In the genomic region with DNA sequence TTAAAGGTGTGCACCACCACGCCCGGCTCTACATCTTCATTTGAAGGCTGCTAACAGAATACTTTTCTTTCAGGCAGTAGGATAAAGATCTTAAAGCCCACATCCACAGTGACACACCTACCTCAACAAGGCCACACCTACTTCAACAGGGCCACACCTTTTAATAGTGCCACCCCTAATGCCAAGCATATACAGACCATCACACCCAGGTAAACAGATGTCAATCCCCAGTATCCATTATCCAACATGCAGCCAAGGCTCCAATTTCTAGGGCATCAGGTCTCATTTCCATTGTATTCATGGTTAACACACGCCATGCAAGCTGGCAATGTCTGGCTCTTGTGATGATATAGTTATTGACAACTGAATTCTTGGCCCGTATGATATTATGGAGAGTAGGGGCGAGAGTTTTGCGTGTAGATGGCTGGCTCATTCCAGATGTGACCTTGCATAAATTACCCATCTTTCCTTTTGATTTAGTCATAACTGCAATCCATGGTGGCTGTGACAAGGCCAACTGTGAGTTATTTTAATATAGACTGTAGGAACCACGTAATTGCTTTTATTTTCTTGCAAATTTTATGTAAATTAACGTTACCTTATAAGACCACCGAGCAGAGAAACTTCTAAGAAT, we compare ENCODE assay signal across 22 mouse cellular contexts.
A peak's percentile ranks its signal among the peaks of the same experiment; 100 is the strongest.
DNase-seq lines count a peak whose midpoint lies in the region; ATAC-seq lines count a peak whose summit lies in the region.
"Had no signal": no experiment of that assay in that cellular context is flagged by ENCODE, and none has a peak within 500 bp of the region (broad histone marks: within the 10 kb centered on the region; RNA-seq: fewer than 3 reads in every experiment).

No protein-coding gene starts in this region.

- DNase-seq in thymus, postnatal 10 days (ENCODE audit: low spot score in 2 of 2): no peak
- DNase-seq: adrenal gland, postnatal 14 days; cerebellum, adult 11 months; cerebellum, adult 9-11 months; embryo, embryonic 11 days; gastrocnemius, postnatal 10 days; heart, postnatal 14 days; lung, embryonic 14.5 days; lung, postnatal 14 days; right cerebral cortex, postnatal 4 days had no signal

- no peaks in the 10 kb centered on the region for H3K9me3 ChIP-seq in hindbrain, embryonic 12.5 days (replicated peaks)
- H3K9me3 ChIP-seq in hindbrain, embryonic 16.5 days (ENCODE audit: control insufficient read depth, low read length): no peaks in the 10 kb centered on the region
- H3K9me3 ChIP-seq in forebrain, embryonic 13.5 days (replicated peaks): no peaks in the 10 kb centered on the region
- no peaks in the 10 kb centered on the region for H3K9me3 ChIP-seq in forebrain, embryonic 15.5 days
- no peaks in the 10 kb centered on the region for H3K9me3 ChIP-seq in midbrain, embryonic 15.5 days
- H3K9me3 ChIP-seq: embryonic facial prominence, embryonic 12.5 days; kidney, embryonic 15.5 days; limb, embryonic 12.5 days; liver, embryonic 15.5 days; neural tube, embryonic 13.5 days had no signal

- H3K4me1 ChIP-seq in hindbrain, embryonic 12.5 days: 0 out of 2 replicates have a peak, but pooled peaks cover 3% of the 10 kb centered on the region
- H3K4me1 ChIP-seq in hindbrain, embryonic 16.5 days (ENCODE audit: control insufficient read depth, insufficient read depth, low read depth, low read length): no peaks in the 10 kb centered on the region; the same call in 1 of the 2 replicates
- peaks cover 20% of the 10 kb centered on the region for H3K4me1 ChIP-seq in forebrain, embryonic 13.5 days
- peaks cover 13% of the 10 kb centered on the region for H3K4me1 ChIP-seq in forebrain, embryonic 15.5 days
- peaks cover 6% of the 10 kb centered on the region; the same call in 1 of the 2 replicates for H3K4me1 ChIP-seq in midbrain, embryonic 15.5 days
- H3K4me1 ChIP-seq: embryonic facial prominence, embryonic 12.5 days; kidney, embryonic 15.5 days; limb, embryonic 12.5 days; liver, embryonic 15.5 days; neural tube, embryonic 13.5 days had no signal

- no peak overlapping the region for H3K4me2 ChIP-seq in hindbrain, embryonic 12.5 days (replicated peaks)
- H3K4me2 ChIP-seq in hindbrain, embryonic 16.5 days (ENCODE audit: low read length): no peak overlapping the region
- H3K4me2 ChIP-seq in forebrain, embryonic 13.5 days: no peak overlapping the region
- no peak overlapping the region for H3K4me2 ChIP-seq in forebrain, embryonic 15.5 days (replicated peaks)
- no peak overlapping the region for H3K4me2 ChIP-seq in midbrain, embryonic 15.5 days
- H3K4me2 ChIP-seq: embryonic facial prominence, embryonic 12.5 days; kidney, embryonic 15.5 days; limb, embryonic 12.5 days; liver, embryonic 15.5 days; lung, embryonic 14.5 days; neural tube, embryonic 13.5 days had no signal

- no peak overlapping the region for H3K27ac ChIP-seq in hindbrain, embryonic 12.5 days
- no peak overlapping the region for H3K27ac ChIP-seq in hindbrain, embryonic 16.5 days (ENCODE audit: low read depth, low read length)
- H3K27ac ChIP-seq in forebrain, embryonic 13.5 days: peak overlapping the region; percentile 7; the same call in 1 of the 2 replicates
- H3K27ac ChIP-seq in forebrain, embryonic 15.5 days (replicated peaks): peak overlapping the region; percentile 40; the same call in 1 of the 2 replicates
- H3K27ac ChIP-seq in midbrain, embryonic 15.5 days: 0 out of 2 replicates have a peak overlapping the region, but pooled peaks have one; percentile 4
- H3K27ac ChIP-seq: embryonic facial prominence, embryonic 12.5 days; kidney, embryonic 15.5 days; limb, embryonic 12.5 days; liver, embryonic 15.5 days; neural tube, embryonic 13.5 days had no signal

- H3K27me3 ChIP-seq in hindbrain, embryonic 12.5 days: no peaks in the 10 kb centered on the region
- H3K27me3 ChIP-seq in hindbrain, embryonic 16.5 days (replicated peaks; ENCODE audit: control insufficient read depth, insufficient read depth, low read length): no peaks in the 10 kb centered on the region
- H3K27me3 ChIP-seq in forebrain, embryonic 13.5 days: no peaks in the 10 kb centered on the region
- H3K27me3 ChIP-seq in forebrain, embryonic 15.5 days: no peaks in the 10 kb centered on the region
- no peaks in the 10 kb centered on the region for H3K27me3 ChIP-seq in midbrain, embryonic 15.5 days (replicated peaks)
- H3K27me3 ChIP-seq: embryonic facial prominence, embryonic 12.5 days; kidney, embryonic 15.5 days; limb, embryonic 12.5 days; liver, embryonic 15.5 days; neural tube, embryonic 13.5 days had no signal

- ATAC-seq in hindbrain, embryonic 12.5 days (ENCODE audit: low FRiP score): peak; percentile 63; the same call in 1 of the 2 replicates
- no peak; the same call in 1 of the 2 replicates for ATAC-seq in hindbrain, embryonic 16.5 days
- peak; percentile 70 for ATAC-seq in forebrain, embryonic 13.5 days
- peak; percentile 72 for ATAC-seq in forebrain, embryonic 15.5 days (replicated peaks)
- peak; percentile 65 for ATAC-seq in midbrain, embryonic 15.5 days (replicated peaks)
- ATAC-seq in frontal cortex, adult (ENCODE audit: low TSS enrichment): no peak
- ATAC-seq: CD4-positive, CD25-positive, alpha-beta regulatory T cell, adult 4 months had no signal

- WGBS in hindbrain, embryonic 12.5 days: 62% methylated on average over 9 of the region's 9 CpGs
- 48% methylated on average over 9 of the region's 9 CpGs for WGBS in hindbrain, embryonic 16.5 days
- 43% methylated on average over 9 of the region's 9 CpGs for WGBS in forebrain, embryonic 13.5 days
- 40% methylated on average over 9 of the region's 9 CpGs for WGBS in forebrain, embryonic 15.5 days
- WGBS in midbrain, embryonic 15.5 days: 49% methylated on average over 9 of the region's 9 CpGs

- H3K9ac ChIP-seq in hindbrain, embryonic 12.5 days: no peak overlapping the region
- H3K9ac ChIP-seq in hindbrain, embryonic 16.5 days (ENCODE audit: low read depth, low read length): no peak overlapping the region
- H3K9ac ChIP-seq in forebrain, embryonic 13.5 days: no peak overlapping the region
- H3K9ac ChIP-seq in forebrain, embryonic 15.5 days (replicated peaks): no peak overlapping the region
- H3K9ac ChIP-seq in midbrain, embryonic 15.5 days: no peak overlapping the region
- H3K9ac ChIP-seq: embryonic facial prominence, embryonic 12.5 days; kidney, embryonic 15.5 days; limb, embryonic 12.5 days; liver, embryonic 15.5 days; lung, embryonic 14.5 days; neural tube, embryonic 13.5 days had no signal

- H3K36me3 ChIP-seq in hindbrain, embryonic 12.5 days: no peaks in the 10 kb centered on the region
- H3K36me3 ChIP-seq in hindbrain, embryonic 16.5 days (ENCODE audit: control insufficient read depth, insufficient read depth, low read length): no peaks in the 10 kb centered on the region
- H3K36me3 ChIP-seq in forebrain, embryonic 13.5 days (ENCODE audit: poor library complexity, severe bottlenecking): no peaks in the 10 kb centered on the region
- H3K36me3 ChIP-seq in forebrain, embryonic 15.5 days: no peaks in the 10 kb centered on the region
- H3K36me3 ChIP-seq in midbrain, embryonic 15.5 days (replicated peaks): no peaks in the 10 kb centered on the region
- H3K36me3 ChIP-seq: embryonic facial prominence, embryonic 12.5 days; kidney, embryonic 15.5 days; limb, embryonic 12.5 days; liver, embryonic 15.5 days; neural tube, embryonic 13.5 days had no signal

- H3K4me3 ChIP-seq in hindbrain, embryonic 12.5 days: no peak overlapping the region
- H3K4me3 ChIP-seq in hindbrain, embryonic 16.5 days (ENCODE audit: low read length): no peak overlapping the region
- H3K4me3 ChIP-seq in forebrain, embryonic 13.5 days: no peak overlapping the region
- no peak overlapping the region for H3K4me3 ChIP-seq in forebrain, embryonic 15.5 days
- no peak overlapping the region for H3K4me3 ChIP-seq in midbrain, embryonic 15.5 days
- H3K4me3 ChIP-seq: embryonic facial prominence, embryonic 12.5 days; kidney, embryonic 15.5 days; limb, embryonic 12.5 days; liver, embryonic 15.5 days; neural tube, embryonic 13.5 days had no signal

Comparison
In these comparisons a context has a peak if more than half of its experiments do, and no peak if none do; other contexts are left out.
1. ATAC-seq: peak in hindbrain, embryonic 12.5 days (single experiment), forebrain, embryonic 13.5 days (single experiment), forebrain, embryonic 15.5 days (single experiment) and midbrain, embryonic 15.5 days (single experiment); none in hindbrain, embryonic 16.5 days (single experiment) and frontal cortex, adult (single experiment).
2. H3K27ac ChIP-seq: peak in forebrain, embryonic 13.5 days (single experiment), forebrain, embryonic 15.5 days (single experiment) and midbrain, embryonic 15.5 days (single experiment); none in hindbrain, embryonic 12.5 days (single experiment) and hindbrain, embryonic 16.5 days (single experiment).